ENCODE assay signal across 26 mouse cellular contexts in the genomic region with DNA sequence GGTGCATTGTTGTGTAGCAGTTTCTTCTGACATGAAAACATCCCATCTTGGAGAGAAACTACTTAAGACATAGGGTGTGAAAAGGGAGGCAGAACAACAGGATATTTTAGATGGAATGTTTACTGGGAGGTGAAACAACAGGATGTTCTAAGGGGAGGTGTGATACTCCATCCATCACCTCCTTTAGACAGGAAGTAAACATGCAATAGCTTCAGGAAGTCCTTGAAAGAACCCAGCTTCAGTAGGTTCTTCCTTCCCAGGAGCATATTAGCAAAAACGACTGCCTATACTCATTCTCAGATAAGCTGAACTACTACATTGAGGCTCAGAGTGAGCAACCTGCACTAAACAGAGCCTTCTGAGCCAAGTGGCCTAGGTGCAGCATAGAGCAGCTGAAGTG.
DNase-seq lines count a peak whose midpoint lies in the region; ATAC-seq and TF ChIP-seq lines count a peak whose summit lies in the region.
"Had no signal": no experiment of that assay in that cellular context is flagged by ENCODE, and none has a peak within 500 bp of the region (broad histone marks: within the 10 kb centered on the region; RNA-seq: fewer than 3 reads in every experiment).

No protein-coding gene starts in this region.

- no peaks in the 10 kb centered on the region for H3K4me1 ChIP-seq in lung, embryonic 14.5 days (ENCODE audit: insufficient read depth)
- 0 out of 2 replicates have a peak, but pooled peaks cover 6% of the 10 kb centered on the region for H3K4me1 ChIP-seq in neural tube, embryonic 15.5 days
- H3K4me1 ChIP-seq: embryonic facial prominence, embryonic 12.5 days; embryonic facial prominence, embryonic 15.5 days; intestine, embryonic 15.5 days had no signal

- ATAC-seq in lung, embryonic 14.5 days (ENCODE audit: insufficient read depth): no peak
- no peak for ATAC-seq in neural tube, embryonic 15.5 days (ENCODE audit: low FRiP score)
- ATAC-seq: activated CD4-positive, CD25-positive, alpha-beta regulatory T cell, adult 4 months; forebrain, embryonic 15.5 days; hindbrain, postnatal 0 days; intestine, embryonic 15.5 days had no signal

- H3K9ac ChIP-seq in lung, embryonic 14.5 days: no peak overlapping the region
- no peak overlapping the region for H3K9ac ChIP-seq in neural tube, embryonic 15.5 days (replicated peaks)
- H3K9ac ChIP-seq: embryonic facial prominence, embryonic 12.5 days; embryonic facial prominence, embryonic 15.5 days; forebrain, embryonic 12.5 days; forebrain, embryonic 15.5 days; heart, embryonic 12.5 days; heart, embryonic 15.5 days; hindbrain, embryonic 14.5 days; intestine, embryonic 15.5 days had no signal

- no peak overlapping the region for H3K4me2 ChIP-seq in lung, embryonic 14.5 days
- H3K4me2 ChIP-seq in neural tube, embryonic 15.5 days: no peak overlapping the region
- H3K4me2 ChIP-seq: embryonic facial prominence, embryonic 12.5 days; embryonic facial prominence, embryonic 15.5 days; forebrain, embryonic 12.5 days; forebrain, embryonic 15.5 days; heart, embryonic 12.5 days; heart, embryonic 15.5 days; hindbrain, embryonic 14.5 days; intestine, embryonic 15.5 days had no signal

- DNase-seq in lung, embryonic 14.5 days: peak; percentile 2
- DNase-seq in lung, postnatal 10 days: no peak
- peak; percentile 3 for DNase-seq in CD4-positive, CD25-positive, alpha-beta regulatory T cell, adult 2 months (ENCODE audit: low read depth, low spot score)
- DNase-seq in induced T-regulatory cell, adult 2 months (ENCODE audit: low read depth): peak; percentile 7
- no peak for DNase-seq in cerebellum, postnatal 14 days
- DNase-seq: adrenal gland, adult 8-10 months; adrenal gland, postnatal 25 days; cerebellum, adult 11-12 months; cerebellum, adult 8-10 months; cerebellum, postnatal 25 days; gastrocnemius, postnatal 25 days; heart, adult 18-20 months; heart, postnatal 10 days; heart, postnatal 36 days had no signal

- TF ChIP-seq CTCF in lung, embryonic 14.5 days (IDR thresholded peaks at IDR 0.05; ENCODE audit: low read depth): no peak

- H3K9me3 ChIP-seq in lung, embryonic 14.5 days (ENCODE audit: low read depth, low read length): no peaks in the 10 kb centered on the region
- H3K9me3 ChIP-seq in neural tube, embryonic 15.5 days (replicated peaks): no peaks in the 10 kb centered on the region
- H3K9me3 ChIP-seq: embryonic facial prominence, embryonic 12.5 days; embryonic facial prominence, embryonic 15.5 days; forebrain, embryonic 12.5 days; forebrain, embryonic 15.5 days; heart, embryonic 12.5 days; heart, embryonic 15.5 days; hindbrain, embryonic 10.5 days; intestine, embryonic 15.5 days had no signal

- H3K27me3 ChIP-seq in lung, embryonic 14.5 days (ENCODE audit: insufficient read depth, low read length): no peaks in the 10 kb centered on the region
- no peaks in the 10 kb centered on the region for H3K27me3 ChIP-seq in neural tube, embryonic 15.5 days (replicated peaks)
- H3K27me3 ChIP-seq: embryonic facial prominence, embryonic 12.5 days; embryonic facial prominence, embryonic 15.5 days; forebrain, embryonic 12.5 days; forebrain, embryonic 15.5 days; heart, embryonic 12.5 days; heart, embryonic 15.5 days; intestine, embryonic 15.5 days had no signal

- 9% methylated on average over 1 of the region's 1 CpGs for WGBS in lung, embryonic 14.5 days
- 61% methylated on average over 1 of the region's 1 CpGs for WGBS in neural tube, embryonic 15.5 days

- no peaks in the 10 kb centered on the region for H3K36me3 ChIP-seq in lung, embryonic 14.5 days (ENCODE audit: insufficient read depth)
- H3K36me3 ChIP-seq in neural tube, embryonic 15.5 days: no peaks in the 10 kb centered on the region
- H3K36me3 ChIP-seq: embryonic facial prominence, embryonic 12.5 days; embryonic facial prominence, embryonic 15.5 days; forebrain, embryonic 12.5 days; forebrain, embryonic 15.5 days; heart, embryonic 12.5 days; heart, embryonic 15.5 days; hindbrain, embryonic 10.5 days; intestine, embryonic 15.5 days had no signal

- H3K27ac ChIP-seq in lung, embryonic 14.5 days (ENCODE audit: low read depth): no peak overlapping the region
- no peak overlapping the region for H3K27ac ChIP-seq in neural tube, embryonic 15.5 days (replicated peaks)
- H3K27ac ChIP-seq: embryonic facial prominence, embryonic 12.5 days; embryonic facial prominence, embryonic 15.5 days; forebrain, embryonic 12.5 days; forebrain, embryonic 15.5 days; heart, embryonic 15.5 days; hindbrain, embryonic 10.5 days; hindbrain, embryonic 14.5 days; hindbrain, postnatal 0 days; intestine, embryonic 15.5 days had no signal

- no peak overlapping the region for H3K4me3 ChIP-seq in lung, embryonic 14.5 days (ENCODE audit: low read depth, low read length)
- no peak overlapping the region for H3K4me3 ChIP-seq in neural tube, embryonic 15.5 days (replicated peaks)
- H3K4me3 ChIP-seq: embryonic facial prominence, embryonic 12.5 days; embryonic facial prominence, embryonic 15.5 days; forebrain, embryonic 12.5 days; forebrain, embryonic 15.5 days; heart, embryonic 12.5 days; heart, embryonic 15.5 days; hindbrain, embryonic 10.5 days; intestine, embryonic 15.5 days had no signal

Comparison
In these comparisons a context has a peak if more than half of its experiments do, and no peak if none do; other contexts are left out.
1. DNase-seq: peak in lung, embryonic 14.5 days (single experiment), CD4-positive, CD25-positive, alpha-beta regulatory T cell, adult 2 months (single experiment) and induced T-regulatory cell, adult 2 months (single experiment); none in lung, postnatal 10 days (single experiment) and cerebellum, postnatal 14 days (0 of 2).